Mouse (Mus musculus) erythroblast, embryonic 14.5 days (primary cell): ENCODE results near the gene Acsm5. TPM values are rescaled to one million over a fixed set of nuclear protein-coding genes. Genes with fewer than 3 reads are reported as not detected.

Source experiments
- H3K27me3 ChIP-seq: 2 replicates; pipeline ENCODE4 v1.6.1; 2012; ENCODE audit warnings: inconsistent platforms; ENCODE audit not compliant: control insufficient read depth
- H3K36me3 ChIP-seq: 2 replicates; pipeline ENCODE4 v1.6.1; 2012; ENCODE audit warnings: mild to moderate bottlenecking, inconsistent platforms; ENCODE audit not compliant: control insufficient read depth
- H3K4me1 ChIP-seq: 2 replicates; pipeline ENCODE4 v1.6.1; 2012; ENCODE audit warnings: inconsistent platforms; ENCODE audit not compliant: control insufficient read depth
- H3K4me3 ChIP-seq: replicated peaks from 2 replicates; pipeline ENCODE3; 2012; ENCODE audit warnings: moderate library complexity, mild to moderate bottlenecking, inconsistent platforms
- H3K9me3 ChIP-seq: 2 replicates; pipeline ENCODE4 v1.6.1; 2012; ENCODE audit warnings: low read length, inconsistent platforms, mixed read lengths; ENCODE audit not compliant: control insufficient read depth
- GATA1 ChIP-seq: IDR thresholded peaks from 2 replicates; pipeline ENCODE4 v1.6.1; 2012; ENCODE audit warnings: low read length, inconsistent platforms, mixed read lengths
- TAL1 ChIP-seq: IDR thresholded peaks from 3 replicates; pipeline ENCODE4 v1.6.1; 2012; ENCODE audit warnings: low read length, inconsistent platforms, mixed read lengths
- polyA plus RNA-seq: library from polyadenylated mRNA; stranded (reverse); fragments of >175 nt; gene quantifications from 2 replicates; pipeline ENCODE4 v1.2.3, GENCODE M21; 2012

The Acsm5 gene
- not detected in 2 replicates for polyA plus RNA-seq

- no peak for TF ChIP-seq TAL1
- Histone ChIP-seq H3K4me3 (no peak within 1 kb of the TSS), H3K27me3 (no peaks in the 10 kb centered on the region), H3K36me3 (no peaks in the 10 kb centered on the region), H3K4me1 (no peaks in the 10 kb centered on the region), H3K9me3 (no peaks in the 10 kb centered on the region)
These were observed at the start of gene Acsm5 for GRCm38 (mm10) chr7:119519163-119519562. Acsm5 (plus strand) TSS chr7:119519463.

- no peak for TF ChIP-seq GATA1
- TF ChIP-seq TAL1: no peak
- Histone ChIP-seq H3K4me3 (no peak overlapping the region), H3K36me3 (no peaks in the 10 kb centered on the region), H3K4me1 (no peaks in the 10 kb centered on the region), H3K9me3 (peaks cover 9% of the 10 kb centered on the region; the same call in 1 of the 2 replicates), H3K27me3 (no peaks in the 10 kb centered on the region)
These were observed 42.5 kb upstream of the Acsm5 start for GRCm38 (mm10) chr7:119476500-119477389.

- peaks cover 9% of the 10 kb centered on the region; the same call in 1 of the 2 replicates for H3K9me3 ChIP-seq
- H3K27me3 ChIP-seq: no peaks in the 10 kb centered on the region
- H3K4me1 ChIP-seq: no peaks in the 10 kb centered on the region
- H3K4me3 ChIP-seq: no peak within 1 kb of the TSS
- no peak for TF ChIP-seq TAL1
- no peak for TF ChIP-seq GATA1
- no peaks in the 10 kb centered on the region for H3K36me3 ChIP-seq
These were observed 40.0 kb upstream of the Acsm5 start, which contains the start of gene Umod for GRCm38 (mm10) chr7:119479256-119479655. Umod (minus strand) TSS chr7:119479282.

- H3K9me3 ChIP-seq: no peaks in the 10 kb centered on the region
- H3K4me1 ChIP-seq: no peaks in the 10 kb centered on the region
- H3K27me3 ChIP-seq: no peaks in the 10 kb centered on the region
- H3K36me3 ChIP-seq: no peaks in the 10 kb centered on the region
- TF ChIP-seq GATA1: no peak
- no peak for TF ChIP-seq TAL1
- no peak overlapping the region for H3K4me3 ChIP-seq
These were observed 35.1 kb upstream of the Acsm5 start for GRCm38 (mm10) chr7:119484154-119484553.

GRCm38 (mm10) chr7:119486683-119487082, 32.6 kb upstream of the Acsm5 start:
- no peaks in the 10 kb centered on the region for H3K36me3 ChIP-seq
- no peaks in the 10 kb centered on the region for H3K27me3 ChIP-seq
- TF ChIP-seq GATA1: no peak
- TF ChIP-seq TAL1: no peak
- no peaks in the 10 kb centered on the region for H3K4me1 ChIP-seq
- H3K4me3 ChIP-seq: no peak overlapping the region
- H3K9me3 ChIP-seq: no peaks in the 10 kb centered on the region

GRCm38 (mm10) chr7:119490041-119490780, 29.1 kb upstream of the Acsm5 start:
- Histone ChIP-seq H3K4me3 (no peak overlapping the region), H3K27me3 (no peaks in the 10 kb centered on the region), H3K36me3 (no peaks in the 10 kb centered on the region), H3K9me3 (no peaks in the 10 kb centered on the region; the same call in 1 of the 2 replicates), H3K4me1 (no peaks in the 10 kb centered on the region)
- no peak for TF ChIP-seq TAL1
- no peak for TF ChIP-seq GATA1

- Histone ChIP-seq H3K9me3 (no peaks in the 10 kb centered on the region; the same call in 1 of the 2 replicates), H3K27me3 (no peaks in the 10 kb centered on the region)
- TF ChIP-seq GATA1 (no peak), TAL1 (no peak)
These were observed 8.1 kb upstream of the Acsm5 start for GRCm38 (mm10) chr7:119511143-119511542.

GRCm38 (mm10) chr7:119513056-119513455, 6.2 kb upstream of the Acsm5 start:
- TF ChIP-seq TAL1: no peak
- TF ChIP-seq GATA1: no peak
- H3K4me1 ChIP-seq: no peaks in the 10 kb centered on the region
- H3K36me3 ChIP-seq: no peaks in the 10 kb centered on the region
- no peaks in the 10 kb centered on the region; the same call in 1 of the 2 replicates for H3K9me3 ChIP-seq
- H3K4me3 ChIP-seq: no peak overlapping the region
- no peaks in the 10 kb centered on the region for H3K27me3 ChIP-seq

More at GRCm38 (mm10) chr7:119511143-119511542, 8.1 kb upstream of the Acsm5 start:
- Histone ChIP-seq H3K4me3 (no peak overlapping the region), H3K36me3 (no peaks in the 10 kb centered on the region), H3K4me1 (no peaks in the 10 kb centered on the region)
